Mouse (Mus musculus): Measurements from ENCODE around the gene Ror1.

The Ror1 gene

DNA sequence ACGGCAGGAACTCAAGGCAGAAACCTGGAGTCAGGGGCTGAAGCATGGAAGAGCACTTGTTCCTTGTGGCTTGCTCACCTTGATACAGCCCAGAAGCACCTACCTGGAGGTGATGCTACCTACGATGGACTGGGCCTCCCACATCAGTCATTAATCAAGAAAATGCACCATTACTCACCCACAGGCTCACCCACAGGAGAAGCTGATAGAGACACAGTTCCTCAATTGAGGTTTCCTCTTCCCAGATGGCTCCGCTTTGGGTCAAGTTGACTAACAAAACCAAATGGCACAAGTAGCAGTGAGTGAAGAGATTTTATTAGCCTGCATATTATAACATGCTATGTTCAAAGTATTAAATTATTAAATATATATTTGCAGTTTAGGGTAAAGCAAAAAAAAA lies 392.9 kb downstream of the Ror1 start:
- DNase-seq (ENCODE audit: low spot score): no peak

Measured in spleen, adult 12 weeks (tissue).